Mouse (Mus musculus) right cerebral cortex, adult 18-20 months (tissue): ENCODE measurements around the gene Gnptab.
A peak's percentile ranks its signal among the peaks of the same experiment; 100 is the strongest.
"Not testable (repeated sequence)": the region's sequence is repeated elsewhere in the genome, so short reads cannot be mapped to it uniquely, and the experiment has no call there.

Source experiments
- DNase-seq: peaks from one replicate; pipeline ENCODE4 v3.0.0; 2022; ENCODE audit warnings: mixed read lengths

Gene Gnptab

DNA sequence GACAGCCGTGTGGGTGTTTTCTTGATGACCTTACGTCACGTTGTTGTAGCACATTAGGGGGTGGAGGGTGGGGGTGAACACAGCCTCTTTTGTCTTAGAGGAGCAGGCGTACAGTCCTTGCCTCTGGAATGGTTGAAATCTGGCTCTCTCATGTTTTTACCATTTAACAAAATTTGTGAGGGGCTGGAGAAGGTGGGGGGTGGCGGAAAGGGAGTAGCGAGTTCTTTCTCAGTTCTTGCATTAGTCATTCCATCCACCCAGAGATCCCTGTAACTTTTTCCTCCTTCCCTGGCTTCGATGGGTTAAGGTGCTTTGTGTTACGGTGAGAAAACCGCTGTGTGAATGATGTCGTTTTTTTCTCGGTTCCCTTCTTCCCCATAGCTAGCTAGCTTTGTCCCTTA is 41.2 kb downstream of the Gnptab start:
- DNase-seq, result no peak

DNA sequence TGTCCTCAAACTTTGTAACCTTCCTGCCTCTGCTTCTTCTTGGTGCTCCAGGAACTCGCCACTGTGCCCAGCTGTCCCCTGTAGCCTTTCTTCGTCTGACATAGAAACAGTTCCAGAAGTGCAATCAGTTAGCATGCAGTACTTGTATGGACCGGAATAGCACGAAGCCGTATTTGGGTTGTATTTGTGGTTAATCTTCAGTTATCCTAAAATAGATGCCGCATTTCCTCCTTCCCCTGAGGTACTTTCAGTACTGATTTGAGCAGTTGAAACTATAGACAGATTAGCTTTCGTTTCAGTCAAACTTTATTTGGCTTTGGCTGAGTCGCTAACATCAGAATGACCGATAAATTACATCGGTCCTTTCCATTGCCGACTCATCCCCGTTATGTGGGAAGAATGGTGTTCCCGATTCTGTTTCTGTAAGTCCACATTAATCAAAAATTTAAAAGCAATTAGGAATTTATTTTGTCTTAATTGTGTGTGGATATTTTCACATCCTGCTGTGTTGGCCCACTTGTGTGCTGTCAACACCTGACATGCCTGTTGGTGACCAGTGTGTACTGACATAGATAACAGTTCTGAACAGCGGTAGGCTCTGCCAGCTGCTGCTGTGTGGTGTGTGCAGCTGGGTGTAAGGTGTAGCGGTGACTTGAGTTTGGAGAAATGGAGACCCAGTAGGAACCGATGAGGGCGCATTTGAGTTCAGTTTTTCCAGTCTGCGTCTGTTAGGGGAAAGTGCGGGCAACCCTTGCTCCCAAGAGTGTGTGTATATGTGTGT is 41.9 kb downstream of the Gnptab start:
- DNase-seq, result no peak

DNA sequence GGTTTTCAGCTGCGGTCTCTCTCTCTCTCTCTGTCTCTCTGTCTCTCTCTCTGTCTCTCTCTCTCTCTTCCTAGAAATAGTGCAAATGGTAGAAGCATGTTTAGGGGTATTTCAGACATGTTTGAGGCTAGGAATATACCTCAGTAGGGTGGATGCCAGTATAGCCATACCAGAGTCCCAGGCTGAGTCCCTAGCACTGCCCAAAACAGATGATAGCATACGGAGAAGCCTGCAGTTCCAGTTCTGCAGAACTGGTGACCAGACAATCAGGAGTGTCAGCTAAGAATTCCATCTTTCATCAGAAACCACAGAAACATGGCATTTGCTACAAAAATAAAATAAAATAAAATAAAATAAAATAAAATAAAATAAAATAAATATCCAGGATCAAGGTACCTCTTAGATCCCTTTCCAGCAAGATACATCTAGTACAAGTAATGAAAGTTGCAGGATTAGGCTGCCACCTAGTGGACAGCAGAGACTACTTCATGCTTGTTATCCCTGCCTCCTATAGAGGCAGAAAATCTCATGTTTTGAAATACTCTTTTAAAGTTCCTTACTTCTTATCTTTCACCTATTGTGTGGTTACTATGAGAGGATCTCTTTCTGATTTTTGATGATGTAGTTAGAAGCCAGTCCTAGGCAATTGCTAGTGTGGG is 47.4 kb downstream of the Gnptab start:
- peak; percentile 65 for DNase-seq

DNA sequence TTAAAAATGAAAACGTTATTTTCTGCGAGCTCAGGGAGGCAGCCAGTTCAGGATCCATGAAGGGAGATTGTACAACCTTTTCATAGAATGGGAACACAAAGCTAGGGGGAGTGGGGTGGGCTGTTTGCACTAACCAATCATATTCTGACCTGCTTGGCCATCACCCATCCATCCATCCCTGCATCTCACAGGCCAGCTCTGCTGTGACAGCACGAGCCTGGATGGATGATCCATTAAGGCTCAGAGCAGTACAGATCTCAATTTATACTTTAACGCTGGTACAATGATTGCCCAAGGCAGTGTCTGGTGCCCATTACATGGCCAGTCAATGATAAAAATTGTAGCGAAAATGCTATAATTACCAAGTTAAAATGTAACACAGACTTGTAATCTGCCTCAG is 48.0 kb downstream of the Gnptab start:
- DNase-seq, result no peak

DNA sequence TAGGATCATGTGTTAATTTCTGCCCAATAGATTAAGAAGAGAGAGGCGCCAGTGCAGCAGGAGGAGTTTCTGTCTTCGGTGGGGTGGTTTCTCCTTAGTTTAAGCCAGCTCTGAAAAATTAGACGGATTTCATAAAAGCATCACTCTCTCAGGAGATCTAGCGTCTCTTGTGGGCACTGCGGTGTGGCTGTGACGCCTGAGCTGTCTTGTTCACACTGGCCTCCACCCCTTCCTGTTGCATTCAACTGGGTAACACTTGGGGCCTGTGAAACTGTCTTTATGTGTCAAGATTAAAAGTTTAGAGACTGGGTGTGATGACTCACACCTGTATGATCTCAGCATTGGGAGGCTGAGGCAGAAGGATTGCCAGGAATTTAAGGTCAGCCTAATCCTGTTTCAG is 49.1 kb downstream of the Gnptab start:
- DNase-seq, result no peak

DNA sequence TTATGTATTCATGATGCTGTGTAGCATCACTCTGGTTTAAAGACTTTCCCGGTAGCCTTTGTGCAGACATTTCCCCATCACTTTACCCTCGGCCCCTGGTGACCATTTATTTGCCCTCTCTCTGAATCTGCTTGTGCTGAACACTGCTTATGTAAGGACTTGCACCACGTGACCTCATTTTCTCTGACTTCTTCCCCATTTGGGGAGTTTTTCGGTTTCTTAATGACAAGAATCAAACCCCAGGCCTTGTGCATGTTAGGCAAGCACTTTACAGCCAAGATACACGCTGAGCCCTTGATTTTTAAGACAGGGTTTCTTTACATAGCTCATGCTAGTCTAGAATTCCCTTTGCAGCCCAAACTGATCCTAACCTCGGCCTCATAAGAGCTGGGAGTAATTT is 62.3 kb downstream of the Gnptab start:
- DNase-seq, result no peak

DNA sequence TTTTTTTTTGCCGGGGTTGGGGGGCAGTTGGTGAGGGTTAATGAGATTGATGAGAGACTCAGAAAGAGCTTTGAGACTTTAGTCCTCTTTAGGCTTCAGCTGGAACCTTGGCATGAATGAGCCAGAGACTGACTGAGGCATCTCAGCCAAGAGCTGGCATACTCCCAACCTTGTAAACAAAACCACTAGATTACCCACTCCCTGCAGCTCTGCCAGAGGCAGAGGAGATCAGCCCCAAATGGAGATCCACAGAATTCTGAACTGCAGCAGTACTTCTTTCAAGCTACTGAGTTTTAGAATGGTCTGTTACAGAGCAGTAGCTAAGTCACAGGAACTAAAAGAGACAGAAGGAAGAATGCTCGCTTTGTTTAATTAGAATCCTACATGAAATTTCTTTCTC is 72.3 kb downstream of the Gnptab start:
- DNase-seq, result peak; percentile 60

DNA sequence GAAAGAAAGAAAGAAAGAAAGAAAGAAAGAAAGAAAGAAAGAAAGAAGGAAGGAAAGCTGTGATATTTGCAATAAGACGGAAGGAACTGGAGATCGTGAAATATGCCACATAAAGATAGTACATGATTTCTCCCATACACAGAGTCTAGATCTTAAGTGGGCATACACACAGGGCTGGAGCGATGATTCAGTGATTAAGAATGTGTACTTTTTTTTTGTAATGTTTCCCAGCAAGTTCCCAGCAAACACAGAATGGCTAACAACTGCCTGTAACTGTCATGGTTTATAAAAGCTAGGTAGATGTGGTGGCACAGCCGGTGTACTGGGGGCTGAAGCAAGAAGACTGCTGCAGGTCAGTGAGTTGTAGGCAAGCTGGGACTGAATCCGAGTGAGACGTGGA is 73.1 kb downstream of the Gnptab start:
- no peak for DNase-seq

DNA sequence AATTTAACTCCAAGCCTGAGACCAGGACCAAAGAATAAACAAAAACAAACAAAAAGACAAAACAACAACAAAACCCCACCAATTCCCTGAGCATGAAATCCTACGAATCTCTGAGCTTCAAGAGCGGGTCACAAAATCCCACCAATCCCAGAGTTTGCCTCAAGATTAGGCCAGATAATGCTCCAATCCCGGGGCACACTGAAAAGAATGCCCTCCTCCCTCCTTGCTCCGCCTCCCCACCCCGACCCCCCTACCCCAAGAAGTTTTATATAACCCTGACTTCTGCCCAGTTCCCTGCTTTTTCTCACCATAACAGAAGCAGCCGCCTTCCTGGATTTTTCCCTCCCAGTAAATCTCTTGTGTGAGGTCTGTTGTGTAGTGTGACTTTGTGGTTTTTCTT is 78.9 kb downstream of the Gnptab start:
- no peak for DNase-seq

DNA sequence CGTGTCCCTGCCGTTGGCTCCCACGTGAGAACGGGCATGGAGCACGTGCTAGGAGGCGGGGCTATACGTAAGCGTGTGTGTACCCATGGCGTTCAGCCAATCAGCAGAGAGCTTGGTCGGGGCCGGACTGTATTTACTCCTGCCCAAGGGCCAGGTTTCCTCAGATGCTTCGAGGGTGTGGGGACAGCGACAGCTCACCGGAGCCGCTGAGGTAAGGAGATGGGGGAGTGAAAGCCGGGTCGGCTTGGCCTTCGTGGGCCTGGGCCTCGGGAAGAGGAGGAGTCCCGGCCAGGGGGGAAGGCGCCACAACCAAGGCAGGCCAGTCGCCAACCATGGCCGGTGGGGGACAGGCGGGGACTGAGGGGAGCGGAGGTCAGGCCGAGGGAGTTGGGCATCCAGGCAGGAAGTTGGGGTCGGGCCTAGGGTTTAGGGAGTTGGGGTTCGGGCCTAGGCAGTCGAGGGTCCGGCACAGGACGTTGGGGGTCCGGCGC is 80.6 kb downstream of the Gnptab start, which contains the start of gene Sycp3:
Sycp3 (plus strand) TSS at position 68 of the 491 bp plus-strand sequence.
- DNase-seq, result no peak

DNA sequence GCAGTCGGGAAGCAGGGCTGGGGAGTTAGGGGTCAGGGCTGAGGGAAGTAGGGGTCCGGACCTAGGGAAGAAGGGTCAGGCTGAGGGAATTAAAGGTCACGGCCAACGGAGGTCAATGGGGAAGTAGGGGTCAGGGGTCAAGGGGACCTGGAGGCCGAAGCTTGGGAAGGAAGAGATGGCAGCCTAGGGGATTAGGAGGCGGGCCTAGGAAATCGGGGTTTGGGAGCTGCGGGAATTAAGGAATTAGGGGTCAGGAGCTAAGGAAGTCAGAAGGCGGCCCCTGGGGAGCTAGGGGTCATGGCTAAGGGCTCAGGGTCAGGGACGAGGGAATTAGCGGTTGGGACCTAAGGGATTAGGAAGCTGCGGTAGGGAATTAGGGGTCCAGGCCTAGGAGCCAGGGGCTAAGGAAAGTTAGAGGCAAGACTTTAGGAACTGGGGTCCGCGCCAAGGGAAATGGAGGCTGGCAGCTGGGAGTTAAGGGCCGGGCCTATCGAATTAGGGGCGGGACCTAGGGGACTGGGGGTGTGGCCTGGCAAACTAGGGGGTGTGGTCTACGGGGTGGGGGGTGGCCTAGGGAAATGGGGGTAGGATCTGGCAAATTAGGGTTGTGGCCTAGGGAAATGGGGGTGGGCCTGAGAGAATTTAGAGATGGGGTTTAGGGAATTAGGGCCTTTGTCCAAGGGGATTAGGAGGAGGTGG is 81.3 kb downstream of the Gnptab start:
- DNase-seq, result no peak

DNA sequence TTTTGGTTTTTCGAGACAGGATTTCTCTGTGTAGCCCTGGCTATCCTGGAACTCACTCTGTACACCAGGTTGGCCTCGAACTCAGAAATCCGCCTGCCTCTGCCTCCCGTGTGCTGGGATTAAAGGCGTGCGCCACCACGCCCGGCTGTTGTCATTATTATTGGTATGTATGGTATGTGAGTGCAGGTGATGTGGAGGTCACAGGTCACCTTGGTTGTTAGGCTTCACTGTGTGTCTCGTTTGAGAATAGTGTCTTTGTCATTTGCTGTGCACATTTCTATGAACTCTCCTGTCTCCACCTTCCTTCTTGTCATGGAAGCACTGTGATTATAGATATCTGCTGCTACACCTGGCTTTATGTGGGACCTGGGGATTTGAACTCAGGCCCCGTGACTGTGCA is 103.9 kb downstream of the Gnptab start:
- DNase-seq, result not testable (repeated sequence)

DNA sequence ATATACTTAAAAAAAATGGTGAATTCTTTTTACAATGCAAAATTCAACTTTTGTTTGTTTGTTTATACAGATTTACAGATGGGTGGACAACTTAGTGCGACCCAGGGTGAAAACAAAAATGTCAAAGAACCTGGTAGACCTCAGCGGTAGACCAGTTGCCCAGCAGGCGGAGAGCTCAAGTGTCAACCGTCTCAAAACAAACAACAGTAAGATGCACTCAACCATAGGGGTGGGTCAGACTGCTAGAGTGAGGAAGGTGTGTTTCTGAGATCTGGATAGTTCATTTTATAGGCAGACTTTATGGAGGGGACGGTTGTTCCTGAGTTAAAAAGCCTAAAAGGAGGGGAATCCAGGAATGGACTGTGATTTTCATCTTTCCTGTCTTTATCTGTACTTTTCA is 109.7 kb downstream of the Gnptab start:
- no peak for DNase-seq

DNA sequence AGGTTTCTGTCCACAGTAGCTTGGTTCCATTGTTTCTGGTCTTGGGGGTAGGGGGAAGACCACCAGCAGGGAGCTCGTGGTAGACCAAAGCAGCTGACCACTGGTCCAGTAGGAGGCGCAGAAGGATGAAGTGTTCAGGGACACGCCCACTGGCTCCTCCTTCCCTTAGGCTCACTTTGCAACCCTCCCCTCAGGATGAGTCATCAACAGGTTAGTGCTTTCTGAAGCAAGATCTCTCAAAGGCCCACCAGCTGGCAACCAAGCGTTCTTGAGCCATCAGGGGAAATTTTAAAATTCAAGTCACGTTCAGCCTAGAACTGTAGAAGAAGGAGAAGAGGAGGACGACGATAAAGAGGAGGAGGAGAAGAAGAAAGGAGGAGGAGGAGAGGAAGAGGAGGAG is 112.7 kb downstream of the Gnptab start:
- DNase-seq, result no peak

DNA sequence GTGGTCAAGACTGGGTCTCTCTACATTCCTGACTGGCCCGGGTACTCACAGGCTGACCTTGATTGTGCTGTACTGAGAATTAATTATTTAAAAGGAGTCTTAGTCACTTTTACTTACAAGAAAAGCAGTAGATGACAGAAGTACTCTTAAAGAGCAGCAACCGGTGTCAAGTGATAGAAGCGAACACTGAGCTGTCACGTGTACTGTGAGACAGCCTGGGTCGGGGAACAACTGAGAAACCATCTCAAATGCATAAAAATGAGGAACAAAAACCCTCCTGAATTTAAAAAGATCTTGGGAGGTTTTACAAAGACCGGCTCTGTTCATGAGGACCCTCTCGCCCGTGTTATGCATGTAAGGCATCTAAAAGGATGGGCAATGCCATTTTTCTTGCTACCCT is 113.7 kb downstream of the Gnptab start:
- no peak for DNase-seq

DNA sequence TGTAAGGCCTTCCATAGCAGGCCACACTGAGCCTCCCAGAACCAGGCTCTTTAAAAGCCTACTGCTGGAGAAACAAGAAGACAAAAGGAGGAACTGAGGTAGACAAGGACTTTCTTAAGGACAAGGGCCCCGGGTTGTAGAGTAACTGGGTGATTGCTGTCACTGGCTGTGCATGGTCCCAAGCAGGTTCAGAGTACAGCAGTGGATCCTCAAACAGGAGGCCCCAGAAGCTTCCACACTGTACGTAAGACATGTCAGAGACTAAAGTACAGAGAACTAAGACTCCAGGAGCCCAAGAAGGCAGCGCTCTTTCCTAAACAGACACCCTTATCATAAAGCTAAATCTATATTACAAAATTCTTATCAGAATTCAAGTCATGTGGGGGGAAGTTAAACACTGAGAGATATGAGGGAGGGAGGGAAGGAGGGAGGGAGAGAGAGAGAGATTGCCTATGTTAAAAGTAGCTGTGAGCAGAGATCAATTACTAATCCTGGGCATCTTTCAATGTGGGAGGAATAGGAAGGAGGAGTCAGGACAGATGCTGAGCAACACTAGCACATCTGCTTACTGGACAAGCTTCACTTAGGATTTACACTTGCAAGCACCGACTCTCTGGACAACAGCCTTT is 116.1 kb downstream of the Gnptab start:
- no peak for DNase-seq
